Mouse (Mus musculus): Measurements from ENCODE around the gene Nup210. TPM values are rescaled to one million over a fixed set of nuclear protein-coding genes. Genes with fewer than 3 reads are reported as not detected.
"Not testable (repeated sequence)": the region's sequence is repeated elsewhere in the genome, so short reads cannot be mapped to it uniquely, and the experiment has no call there.

Nup210 gene
- total RNA-seq, 4 experiments from 2014 or later = 17.1 to 30.9 (median 20.7) TPM

DNA sequence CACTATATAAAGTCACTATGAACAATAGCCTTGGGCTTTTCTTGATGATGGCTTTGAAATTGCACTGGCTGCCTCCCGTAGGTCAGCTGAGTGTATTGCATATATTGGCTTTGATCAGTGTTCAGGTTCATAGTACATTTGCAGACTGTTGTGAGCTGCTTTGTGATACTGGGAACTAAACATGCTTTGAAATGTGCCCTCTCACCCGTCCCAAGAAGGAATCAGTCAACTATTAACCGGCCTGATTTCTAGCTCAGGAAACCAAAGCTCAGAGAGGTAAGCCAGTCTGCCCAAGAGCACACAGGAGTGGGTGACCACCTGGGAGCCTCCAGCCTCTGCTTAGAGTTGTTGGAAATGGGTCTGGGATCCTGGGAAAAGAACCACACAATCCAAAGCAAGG is 28.4 kb upstream of the Nup210 start:
- DNase-seq (ENCODE audit: low spot score in 2 of 2) = no peak

GRCm38 (mm10) chr6:91139846-91140245 is 23.2 kb upstream of the Nup210 start:
- DNase-seq (ENCODE audit: low spot score in 2 of 2) = peak in 1 of 2 experiments; percentile 73

DNA sequence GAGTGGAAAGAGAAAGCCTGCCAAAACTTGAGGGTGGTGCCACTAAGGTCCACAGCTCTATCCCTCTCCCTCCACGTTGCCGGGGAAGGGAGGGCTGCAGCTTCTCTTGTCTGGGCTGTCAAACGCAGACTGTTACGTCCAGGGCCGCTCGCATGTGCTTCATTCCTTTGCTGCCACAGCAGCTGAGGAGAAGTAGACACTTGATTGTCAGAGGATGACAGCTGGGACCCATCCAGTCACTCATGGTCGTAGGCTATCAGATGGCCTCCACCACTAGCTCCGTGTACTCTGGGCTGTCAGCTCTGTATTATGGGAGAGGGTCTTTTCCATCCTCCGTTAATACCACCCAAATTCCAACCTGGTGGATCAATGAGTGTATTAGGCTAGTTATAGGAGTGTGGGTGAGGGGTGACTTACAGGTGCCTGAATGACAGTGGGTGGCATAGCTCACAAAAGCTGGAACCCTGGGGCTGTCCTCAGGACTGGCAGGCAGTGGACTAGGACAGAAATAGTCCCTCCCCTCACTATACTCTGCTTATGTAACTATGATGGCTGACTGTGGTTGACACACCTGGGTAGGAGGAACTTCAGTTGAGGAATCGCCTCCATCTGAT is 20.8 kb upstream of the Nup210 start:
- DNase-seq (ENCODE audit: low spot score in 2 of 2) = no peak

DNA sequence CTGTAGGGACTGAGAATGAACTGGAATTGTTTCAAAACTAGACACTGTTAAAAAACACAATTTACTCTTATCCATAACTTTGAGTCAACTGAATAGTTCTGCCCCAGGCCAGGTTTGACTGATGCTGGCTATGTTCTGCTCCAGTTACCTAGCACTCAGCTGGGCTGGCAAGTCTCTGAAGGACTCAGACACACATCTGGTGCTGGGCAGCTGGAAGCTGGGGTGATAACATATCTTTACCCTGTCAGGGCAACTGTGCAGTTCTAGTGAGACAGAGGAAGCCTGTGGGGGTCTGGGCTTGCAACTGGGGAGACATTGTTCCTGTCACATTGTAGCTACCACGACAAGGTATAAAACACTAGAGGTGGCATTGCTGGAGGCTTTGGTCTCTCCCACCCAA is 14.2 kb upstream of the Nup210 start:
- DNase-seq (ENCODE audit: low spot score in 2 of 2) = no peak

DNA sequence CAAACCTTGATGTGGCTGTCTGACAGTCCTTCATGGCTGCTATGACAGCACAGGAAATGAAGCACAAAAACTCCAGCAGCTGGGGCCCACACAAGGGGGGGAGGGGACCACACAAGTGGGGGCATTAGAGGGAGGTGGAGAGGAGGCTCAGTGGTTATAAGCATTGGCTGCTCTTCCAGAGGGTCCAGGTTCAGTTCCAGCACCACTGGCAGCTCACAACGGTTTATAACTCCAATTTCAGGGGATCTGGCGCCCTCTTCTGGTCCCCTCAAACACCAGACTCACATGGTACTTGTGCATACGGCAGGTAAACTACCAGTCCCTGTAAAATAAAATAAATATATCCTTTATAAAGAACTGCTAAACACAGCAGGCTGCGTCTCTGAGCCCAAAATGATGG is 12.4 kb upstream of the Nup210 start:
- DNase-seq (ENCODE audit: low spot score in 2 of 2) = no peak

DNA sequence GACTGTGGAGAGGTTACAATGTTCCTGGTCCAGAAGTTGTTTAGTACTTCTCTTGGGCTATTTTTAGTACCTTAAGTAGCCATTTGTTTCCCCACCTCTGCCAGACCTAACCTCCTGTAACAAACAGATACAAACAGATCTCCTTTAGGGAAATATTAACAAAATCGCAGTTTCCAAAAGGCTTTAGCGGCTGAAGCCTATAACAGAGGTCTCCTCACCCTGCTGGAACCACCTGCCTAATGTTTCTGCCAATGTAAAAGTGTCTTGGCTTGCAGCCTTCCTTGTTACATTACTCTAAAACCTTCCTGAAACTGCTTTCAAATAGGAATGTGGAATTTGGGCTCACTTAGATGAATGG is 8.6 kb upstream of the Nup210 start:
- DNase-seq (ENCODE audit: low spot score in 2 of 2) = no peak

GRCm38 (mm10) chr6:91124286-91125227 is 7.9 kb upstream of the Nup210 start:
- DNase-seq (ENCODE audit: low spot score in 2 of 2) = no peak

DNA sequence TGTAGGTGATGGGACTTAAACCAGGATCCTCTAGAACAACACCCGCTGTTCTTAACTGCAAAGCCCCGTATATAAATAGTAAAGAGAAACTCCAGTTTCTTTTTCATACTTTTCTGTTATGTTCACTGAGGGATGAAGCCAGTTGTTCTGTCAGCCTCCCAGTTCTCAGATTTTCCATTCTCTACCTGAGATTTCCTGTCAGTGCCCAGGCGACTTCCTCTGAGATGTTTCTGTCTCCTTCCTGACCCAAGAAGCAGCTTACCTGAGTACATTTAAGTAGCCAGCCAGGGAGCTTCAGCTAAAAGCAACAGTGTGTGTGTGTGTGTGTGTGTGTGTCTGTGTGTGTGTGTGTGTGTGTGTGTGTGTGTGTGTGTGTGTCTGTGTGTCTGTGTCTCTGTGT is 6.8 kb upstream of the Nup210 start:
- DNase-seq (ENCODE audit: low spot score in 2 of 2) = no peak

GRCm38 (mm10) chr6:91121089-91121488 is 4.5 kb upstream of the Nup210 start:
- not testable (repeated sequence) for DNase-seq (ENCODE audit: low spot score in 2 of 2)

GRCm38 (mm10) chr6:91120206-91120605 is 3.6 kb upstream of the Nup210 start:
- DNase-seq (ENCODE audit: low spot score in 2 of 2) = no peak

GRCm38 (mm10) chr6:91118526-91118925 is 1.9 kb upstream of the Nup210 start:
- DNase-seq (ENCODE audit: low spot score in 2 of 2) = no peak

GRCm38 (mm10) chr6:91117149-91117548 is 520 bp upstream of the Nup210 start:
- DNase-seq (ENCODE audit: low spot score in 2 of 2) = no peak

DNA sequence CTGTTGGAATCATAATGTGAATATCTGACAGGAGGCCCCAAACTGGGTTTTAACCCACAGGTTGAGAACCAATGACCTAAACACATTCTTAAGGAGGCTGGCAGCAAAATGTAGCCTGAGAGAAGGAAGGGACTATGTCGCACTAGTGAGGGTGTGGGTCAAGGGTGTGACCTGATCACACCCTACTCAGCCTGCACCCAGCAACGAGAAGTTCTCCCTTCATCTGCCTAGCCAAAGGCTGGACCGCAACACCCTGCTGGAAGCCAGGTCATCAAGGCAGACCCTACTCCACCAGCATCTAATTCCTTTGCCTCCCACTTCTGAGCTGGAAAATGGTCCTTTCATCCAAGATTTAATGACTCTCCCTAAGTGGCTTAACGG is 776 bp downstream of the Nup210 start:
- no peak for DNase-seq (ENCODE audit: low spot score in 2 of 2)

DNA sequence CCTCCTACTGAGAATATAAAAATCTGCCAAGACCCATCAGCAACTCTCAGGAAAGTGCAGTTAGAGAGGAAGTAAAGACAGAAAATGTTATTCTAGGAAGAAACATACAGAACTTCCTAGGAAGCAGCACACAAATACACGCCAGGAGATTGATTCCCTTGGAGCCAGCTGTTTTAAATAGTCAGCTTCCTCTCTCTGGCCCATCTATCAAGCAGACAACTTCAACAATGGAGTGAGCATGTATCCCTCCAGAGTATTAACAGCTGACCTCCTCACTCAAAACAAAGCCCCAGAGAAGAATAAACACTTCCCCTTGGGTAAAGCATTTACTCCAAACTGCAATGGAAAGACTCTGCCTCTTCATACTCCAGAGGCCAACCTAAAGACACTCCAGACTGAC is 1.5 kb downstream of the Nup210 start:
- DNase-seq (ENCODE audit: low spot score in 2 of 2) = no peak

GRCm38 (mm10) chr6:91114716-91115115 is 1.9 kb downstream of the Nup210 start:
- DNase-seq (ENCODE audit: low spot score in 2 of 2) = no peak

DNA sequence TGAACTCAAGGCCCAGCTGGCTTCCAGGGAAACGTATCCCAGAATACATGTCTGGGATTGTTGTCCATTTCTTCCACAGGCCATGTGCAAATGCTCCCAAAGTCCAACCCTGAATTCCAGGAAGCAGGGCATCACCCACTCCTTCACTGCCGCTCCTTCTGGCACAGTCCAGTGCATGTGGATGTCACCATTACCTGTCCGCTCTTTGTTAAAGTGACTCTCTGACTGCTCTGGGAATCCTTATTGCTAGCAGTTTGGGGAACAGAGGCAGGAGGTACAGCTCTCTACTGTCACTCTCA is 4.7 kb downstream of the Nup210 start:
- no peak for DNase-seq (ENCODE audit: low spot score in 2 of 2)

GRCm38 (mm10) chr6:91111141-91111953 is 5.3 kb downstream of the Nup210 start:
- no peak for DNase-seq (ENCODE audit: low spot score in 2 of 2)

DNA sequence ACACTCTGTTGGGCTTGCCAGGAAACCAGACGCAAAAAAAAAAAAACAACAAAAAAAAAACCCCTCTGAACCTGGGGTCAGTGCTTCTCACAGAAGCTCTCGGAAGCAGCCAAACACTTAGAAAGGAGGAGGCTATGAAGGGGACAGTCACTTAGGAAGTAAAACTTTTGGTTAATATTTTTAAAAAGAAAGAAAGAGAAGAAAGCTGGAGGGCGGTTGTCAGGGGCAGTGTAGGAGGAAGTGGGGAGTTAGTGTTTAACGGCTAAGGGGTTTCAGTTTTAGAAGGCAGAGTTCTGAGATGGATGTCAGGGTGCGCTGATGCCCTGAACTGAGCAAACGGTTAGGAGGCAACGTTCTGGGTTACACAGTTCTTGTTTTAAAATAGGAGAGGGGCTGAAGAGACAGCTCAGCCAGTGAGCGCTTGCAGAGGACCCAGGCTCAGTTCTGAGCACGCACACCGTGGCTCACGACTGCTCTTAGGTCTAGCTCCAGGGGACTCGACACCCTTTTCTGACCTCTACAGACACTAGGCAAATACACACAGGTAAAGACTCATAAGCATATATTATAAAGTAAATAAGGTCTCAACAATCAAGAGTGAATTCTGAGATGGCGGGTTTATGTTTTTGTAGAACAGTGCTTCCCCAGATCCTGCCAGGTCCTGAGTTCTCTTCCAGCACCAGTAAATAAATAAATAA is 6.2 kb downstream of the Nup210 start:
- no peak for DNase-seq (ENCODE audit: low spot score in 2 of 2)

DNA sequence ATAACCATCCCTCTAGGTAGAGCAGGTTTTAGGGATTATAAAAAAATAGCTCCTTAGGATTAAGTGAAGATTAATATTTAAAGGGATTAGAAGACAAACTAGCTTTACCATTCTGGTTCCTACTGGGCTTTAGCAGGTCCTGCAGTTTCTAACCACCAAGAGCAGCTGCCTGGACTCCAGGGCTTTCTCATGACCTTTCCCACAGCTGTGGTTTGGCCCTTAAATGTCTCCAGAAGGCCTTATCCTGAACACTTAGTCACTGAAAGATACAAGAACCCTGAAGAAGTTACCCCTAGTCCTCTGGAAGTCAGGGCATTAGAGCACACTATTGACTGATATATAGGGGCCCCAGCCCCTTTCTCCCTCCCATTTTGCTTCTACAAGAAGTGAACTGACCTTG is 7.1 kb downstream of the Nup210 start:
- DNase-seq (ENCODE audit: low spot score in 2 of 2) = no peak

- no peak for DNase-seq (ENCODE audit: low spot score in 2 of 2)
Observed at GRCm38 (mm10) chr6:91108917-91109450, 7.6 kb downstream of the Nup210 start.

GRCm38 (mm10) chr6:91108301-91108916 is 8.2 kb downstream of the Nup210 start:
- no peak for DNase-seq (ENCODE audit: low spot score in 2 of 2)

All from layer of hippocampus, adult 8-10 months (tissue).